In genomic region chr14:97982676-97983075, GRCm38 (mm10) we compare ENCODE assay signal across 16 mouse cellular contexts.
"Had no signal": no experiment of that assay in that cellular context is flagged by ENCODE, and none has a peak within 500 bp of the region (broad histone marks: within the 10 kb centered on the region; RNA-seq: fewer than 3 reads in every experiment).

No protein-coding gene starts in this region.

- H3K9ac ChIP-seq: liver, postnatal 0 days; lung, embryonic 15.5 days; midbrain, embryonic 13.5 days; midbrain, embryonic 15.5 days; neural tube, embryonic 12.5 days; stomach, embryonic 15.5 days had no signal

- H3K4me3 ChIP-seq: lung, embryonic 15.5 days; megakaryocyte, embryonic 14.5 days; midbrain, embryonic 13.5 days; midbrain, embryonic 15.5 days; neural tube, embryonic 12.5 days; stomach, embryonic 15.5 days had no signal

- H3K27ac ChIP-seq: lung, embryonic 15.5 days; macrophage; midbrain, embryonic 13.5 days; midbrain, embryonic 15.5 days; neural tube, embryonic 12.5 days; stomach, embryonic 15.5 days; stomach, postnatal 0 days had no signal

- H3K4me2 ChIP-seq: lung, embryonic 15.5 days; midbrain, embryonic 11.5 days; midbrain, embryonic 13.5 days; midbrain, embryonic 15.5 days; neural tube, embryonic 12.5 days; stomach, embryonic 15.5 days had no signal

- H3K4me1 ChIP-seq: lung, embryonic 15.5 days; midbrain, embryonic 15.5 days; stomach, embryonic 15.5 days had no signal

- H3K36me3 ChIP-seq: lung, embryonic 15.5 days; midbrain, embryonic 13.5 days; midbrain, embryonic 15.5 days; neural tube, embryonic 12.5 days; stomach, embryonic 15.5 days had no signal

- DNase-seq: liver, postnatal 0 days; lung, adult 2 months; right cerebral cortex, postnatal 14 days; thymus, adult 2 months; thymus, postnatal 25 days; thymus, postnatal 4 days had no signal

- H3K9me3 ChIP-seq: lung, embryonic 15.5 days; megakaryocyte, embryonic 14.5 days; midbrain, embryonic 13.5 days; midbrain, embryonic 15.5 days; neural tube, embryonic 12.5 days; stomach, embryonic 15.5 days had no signal

- H3K27me3 ChIP-seq: lung, embryonic 15.5 days; megakaryocyte, embryonic 14.5 days; midbrain, embryonic 13.5 days; midbrain, embryonic 15.5 days; neural tube, embryonic 12.5 days; stomach, embryonic 15.5 days had no signal

- ATAC-seq: liver, postnatal 0 days; lung, postnatal 0 days; midbrain, embryonic 13.5 days; midbrain, embryonic 15.5 days had no signal
